Mouse (Mus musculus) layer of hippocampus, adult 9-10 months (tissue): ENCODE data around the gene Rdm1.

Source experiments
- DNase-seq: peaks from one replicate; pipeline ENCODE4 v3.0.0; 2022; ENCODE audit warnings: low spot score

Gene Rdm1

DNA sequence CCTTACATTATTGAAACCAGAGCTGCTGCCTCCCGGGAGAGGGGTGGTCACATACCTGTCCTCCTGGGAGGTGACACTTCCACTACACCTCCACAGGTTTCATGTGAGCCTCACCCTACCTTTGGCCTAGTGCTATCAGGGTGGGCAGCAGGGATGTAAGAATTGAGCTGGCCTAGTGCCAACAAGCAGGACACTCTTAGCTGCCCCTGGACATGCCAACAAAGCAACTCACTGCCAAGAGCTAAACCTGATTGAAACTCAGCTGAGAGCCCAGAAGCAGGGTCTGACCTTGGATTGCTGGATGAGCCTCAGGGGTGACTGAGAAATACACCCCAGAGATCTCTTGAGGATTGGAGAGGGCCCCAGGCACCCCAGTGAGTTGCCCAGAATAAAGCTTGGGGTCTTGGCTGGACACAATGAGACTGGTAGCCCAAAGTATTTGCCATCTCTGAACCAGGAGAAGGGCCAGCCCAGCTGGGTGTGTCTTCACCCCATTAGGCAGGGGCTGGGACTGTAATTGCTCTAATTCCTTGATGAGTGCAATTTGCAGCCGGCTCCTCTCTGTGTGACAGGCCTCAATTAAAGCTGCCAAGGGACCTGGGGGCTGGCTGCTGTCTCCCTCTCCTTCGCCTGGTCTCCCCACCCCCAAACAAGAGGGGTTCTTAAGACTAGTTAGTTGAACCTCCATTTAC, 53.8 kb downstream of the Rdm1 start:
- DNase-seq = no peak

DNA sequence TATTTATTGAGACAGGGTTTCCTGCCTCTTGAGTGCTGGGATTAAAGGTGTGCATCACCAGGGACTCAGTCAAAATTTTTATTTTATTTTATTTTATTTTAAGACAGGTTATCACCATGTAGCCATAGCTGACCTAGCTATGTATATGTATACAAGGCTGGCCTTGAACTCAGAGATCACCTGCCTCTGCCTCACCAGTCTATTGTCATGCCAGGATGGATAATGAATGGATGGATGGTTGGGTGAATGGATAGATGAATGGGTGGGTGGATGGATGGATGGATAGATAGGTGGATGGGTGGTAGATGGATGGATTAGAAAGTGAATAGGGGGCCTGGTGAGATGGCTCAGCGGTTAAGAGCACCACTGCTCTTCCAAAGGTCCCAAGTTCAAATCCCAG, 55.0 kb downstream of the Rdm1 start:
- no peak for DNase-seq

DNA sequence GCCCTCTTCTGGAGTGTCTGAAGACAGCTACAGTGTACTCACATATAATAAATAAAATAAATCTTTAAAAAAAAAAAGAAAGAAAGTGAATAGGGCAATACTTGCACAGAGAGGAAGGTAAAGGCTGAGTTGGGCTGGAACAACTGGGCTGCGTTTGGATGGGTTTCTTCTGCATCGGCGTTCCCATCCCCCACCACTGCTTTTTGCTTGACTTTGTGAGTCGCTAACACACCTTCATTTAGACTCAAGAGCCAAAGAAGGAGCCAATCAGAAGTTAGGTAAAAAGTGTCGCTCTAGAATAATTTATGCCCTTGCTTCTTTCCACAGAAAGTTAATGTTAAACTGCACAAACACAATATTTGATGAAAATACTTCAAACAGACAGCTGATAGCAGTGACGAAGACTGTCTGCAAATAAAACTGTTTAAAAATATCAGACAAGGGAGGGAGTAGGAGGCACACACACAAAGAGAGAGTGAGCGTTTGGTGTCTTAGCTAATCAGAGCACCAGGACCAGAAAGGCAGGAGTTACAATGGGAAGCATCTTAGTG, 55.5 kb downstream of the Rdm1 start:
- no peak for DNase-seq
